Mouse (Mus musculus): ENCODE results near the gene Naa35. TPM values are rescaled to one million over a fixed set of nuclear protein-coding genes. Genes with fewer than 3 reads are reported as not detected.
A peak's percentile ranks its signal among the peaks of the same experiment; 100 is the strongest.
"Not testable (repeated sequence)": the region's sequence is repeated elsewhere in the genome, so short reads cannot be mapped to it uniquely, and the experiment has no call there.

Naa35 gene
- total RNA-seq, 4 experiments from 2014 or later, result 99.8 to 121 (median 105) TPM

DNA sequence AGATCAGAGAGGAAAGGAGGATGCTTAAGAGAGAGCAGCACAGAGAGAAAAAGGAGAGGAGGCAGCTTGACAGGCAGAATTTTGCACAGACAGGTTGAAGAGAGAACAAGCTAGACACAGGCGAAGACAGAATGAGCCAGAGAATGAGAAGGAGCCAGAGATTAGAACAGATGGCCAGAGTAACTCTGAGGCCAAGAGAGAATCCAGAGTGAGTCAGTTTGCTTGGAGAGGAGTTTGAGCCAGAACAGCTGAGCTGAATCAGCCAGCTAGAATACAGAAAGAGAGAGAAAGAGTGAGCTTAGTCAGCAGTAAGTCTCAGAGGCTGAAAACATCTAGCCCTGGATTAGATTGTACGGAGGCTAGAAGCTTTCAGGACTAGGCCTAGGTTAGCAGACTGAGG, 12.5 kb upstream of the Naa35 start:
- DNase-seq (ENCODE audit: low spot score in 2 of 2), result peak; percentile 67 to 75

DNA sequence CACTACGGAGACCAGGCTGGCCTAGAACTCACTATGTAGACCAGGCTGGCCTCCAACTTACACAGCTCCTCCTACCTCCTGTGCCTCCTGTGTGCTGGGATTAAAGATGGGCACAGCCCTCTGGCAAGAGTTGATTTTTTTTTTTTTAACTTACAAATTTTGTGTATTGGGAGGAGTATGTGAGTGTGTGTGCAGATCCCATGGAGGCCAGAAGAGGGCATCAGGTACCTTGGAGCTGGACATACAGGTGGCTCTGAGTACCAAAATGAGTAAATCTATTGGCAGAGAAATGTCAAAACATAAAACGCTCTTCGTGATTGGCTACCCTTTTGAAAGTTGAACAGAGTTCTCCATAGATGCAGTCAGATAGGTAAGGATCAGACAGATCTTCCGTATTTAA, 4.1 kb upstream of the Naa35 start:
- DNase-seq (ENCODE audit: low spot score in 2 of 2), result no peak

DNA sequence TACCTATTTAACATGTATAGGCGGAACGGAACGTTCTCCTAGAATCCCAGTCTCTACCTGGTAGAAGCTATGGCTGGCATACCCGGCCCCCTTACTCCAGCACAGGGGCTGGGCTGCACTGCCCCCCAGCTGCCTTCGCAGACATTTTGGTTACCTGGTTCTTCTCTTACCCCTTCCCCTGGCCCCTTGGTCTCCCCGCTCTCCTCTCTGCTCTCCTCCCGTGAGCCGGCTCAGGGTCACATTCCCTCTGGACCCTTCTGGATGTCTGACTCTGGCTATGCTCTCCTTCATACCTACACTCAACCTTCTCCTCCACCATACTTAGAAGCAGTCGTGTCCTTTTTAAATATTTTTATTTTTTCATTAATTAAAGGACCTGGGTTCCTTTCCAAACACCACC, 578 bp upstream of the Naa35 start:
- DNase-seq (ENCODE audit: low spot score in 2 of 2), result peak; percentile 39 to 45

DNA sequence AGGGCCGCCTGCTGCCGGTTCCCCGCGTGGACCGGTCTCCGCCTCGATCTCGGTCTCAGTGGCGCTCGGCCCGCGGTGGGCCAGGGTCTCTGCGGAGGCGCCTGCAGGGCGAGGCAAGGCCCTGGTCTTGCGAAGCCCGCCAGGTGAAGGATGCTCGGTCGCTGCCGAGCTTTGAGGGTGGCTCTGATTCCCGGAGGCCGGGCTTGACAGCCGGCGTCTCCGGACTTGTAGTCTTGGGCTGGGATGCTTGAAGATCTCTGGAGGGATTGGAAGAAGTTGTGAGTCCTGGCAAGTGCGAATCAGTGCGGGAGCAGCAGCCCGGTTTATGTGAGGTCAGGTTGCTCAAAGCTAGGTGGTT, 568 bp downstream of the Naa35 start:
- peak in 1 of 2 experiments; percentile 24 for DNase-seq (ENCODE audit: low spot score in 2 of 2)

DNA sequence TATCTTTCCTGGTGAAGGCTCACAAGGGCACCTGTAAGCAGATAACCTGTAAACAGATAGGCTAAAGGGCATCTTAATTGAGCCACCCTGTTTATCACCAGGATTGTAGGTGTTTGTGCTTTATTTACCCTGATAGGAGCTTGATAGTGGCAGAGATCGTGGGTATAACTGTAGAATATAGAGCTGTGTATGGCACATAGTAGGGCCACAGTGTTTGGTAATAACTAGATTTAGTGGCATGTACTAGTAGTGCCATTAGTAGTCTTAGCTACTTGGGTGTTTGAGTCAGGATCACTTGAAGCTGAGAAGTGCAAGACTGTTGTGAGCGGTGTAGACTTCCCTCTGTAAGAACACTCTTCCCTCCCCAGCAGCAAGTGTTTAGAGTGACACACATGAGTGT, 2.1 kb downstream of the Naa35 start:
- no peak for DNase-seq (ENCODE audit: low spot score in 2 of 2)

DNA sequence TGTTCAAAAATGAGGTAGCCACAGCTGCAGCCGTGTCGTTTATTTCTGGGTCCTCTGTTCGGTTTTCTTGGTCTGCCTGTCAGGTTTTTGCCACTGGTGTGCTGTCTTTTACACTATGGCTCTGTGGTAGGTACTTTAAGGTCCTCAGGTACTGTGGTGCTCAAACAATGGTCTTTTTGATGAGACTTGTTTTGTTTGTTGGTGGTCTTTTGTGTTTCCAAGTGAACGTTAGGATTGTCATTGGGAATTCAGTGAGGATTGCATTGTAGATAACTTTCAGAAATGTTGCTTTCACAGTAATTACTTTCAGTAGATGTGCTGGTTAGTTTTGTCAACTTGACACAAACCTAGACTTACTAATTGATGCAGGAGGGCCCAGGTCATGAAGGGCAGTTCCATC, 4.6 kb downstream of the Naa35 start:
- no peak for DNase-seq (ENCODE audit: low spot score in 2 of 2)

DNA sequence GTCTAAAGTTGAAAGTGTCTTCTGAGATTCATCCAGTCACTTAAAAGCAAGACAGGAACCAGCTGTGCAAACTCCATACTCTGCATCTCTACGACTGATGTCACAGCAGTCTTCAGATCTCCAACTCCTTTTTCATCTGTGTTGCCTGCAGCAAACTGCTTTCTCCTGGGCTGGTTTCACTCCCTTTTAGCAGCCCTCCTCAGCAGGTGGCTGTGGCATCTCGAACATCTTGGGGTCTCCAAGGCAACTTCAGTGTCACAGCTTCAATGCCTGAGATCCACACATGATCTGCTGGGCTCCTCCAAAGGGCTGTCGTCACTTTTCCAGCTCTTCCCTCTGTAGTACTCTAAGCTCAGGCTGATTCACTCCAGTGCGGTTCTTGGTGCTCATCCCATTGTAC, 5.6 kb downstream of the Naa35 start:
- DNase-seq (ENCODE audit: low spot score in 2 of 2), result no peak

DNA sequence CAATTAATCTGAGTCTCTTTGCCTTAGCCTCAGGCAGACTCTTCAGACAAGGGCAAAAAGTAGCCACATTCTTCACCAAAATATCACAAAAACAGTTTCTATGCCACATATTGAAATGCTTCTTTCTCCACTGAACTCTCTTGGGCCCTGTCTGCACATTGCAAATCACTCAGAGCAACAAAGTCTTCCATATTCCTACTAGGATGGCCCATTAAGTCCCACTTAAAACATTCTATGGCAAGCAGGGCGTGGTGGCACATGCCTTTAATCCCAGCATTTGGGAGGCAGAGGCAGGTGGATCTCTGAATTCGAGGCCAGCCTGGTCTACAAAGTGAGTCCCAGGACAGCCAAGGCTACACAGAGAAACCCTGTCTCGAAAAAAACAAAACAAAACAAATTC, 7.0 kb downstream of the Naa35 start:
- DNase-seq (ENCODE audit: low spot score in 2 of 2), result not testable (repeated sequence)

DNA sequence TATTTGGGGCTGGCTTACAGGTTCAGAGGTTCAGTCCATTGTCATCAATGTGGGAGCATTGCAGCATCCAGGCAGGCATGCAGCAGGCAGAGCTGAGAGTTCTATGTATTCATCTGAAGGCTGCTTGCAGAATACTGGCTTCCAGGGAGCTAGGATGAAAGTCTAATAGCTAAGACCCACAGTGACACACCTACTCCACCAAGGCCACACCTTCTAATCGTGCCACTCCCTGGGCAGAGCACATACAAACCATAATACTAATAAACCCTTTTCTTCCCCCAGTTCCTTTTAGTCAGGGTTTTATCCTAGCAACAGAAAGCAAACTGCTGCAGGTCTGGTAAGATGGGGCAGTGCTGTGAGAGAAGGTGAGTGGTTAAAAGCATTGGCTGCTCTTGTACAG, 7.6 kb downstream of the Naa35 start:
- DNase-seq (ENCODE audit: low spot score in 2 of 2), result no peak

DNA sequence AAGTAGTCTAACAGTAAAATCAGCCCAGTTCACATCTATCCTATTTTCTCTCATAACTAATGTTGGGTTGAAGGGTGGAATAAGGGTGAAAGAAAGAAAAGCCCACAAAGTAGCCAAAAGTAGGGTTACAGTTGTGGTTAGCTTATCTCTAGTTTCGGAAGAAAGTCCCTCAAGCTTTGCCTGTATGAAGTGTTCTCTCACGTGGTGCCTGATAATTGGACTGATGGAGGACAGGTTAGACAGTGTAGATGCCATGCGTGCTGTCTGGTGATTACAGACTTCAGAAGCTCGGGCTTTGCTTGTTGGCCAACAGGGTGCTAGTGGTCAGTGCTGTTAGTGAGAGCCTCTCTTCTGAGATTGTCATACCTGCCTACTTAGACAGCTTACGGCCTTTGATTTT, 18.0 kb downstream of the Naa35 start:
- DNase-seq (ENCODE audit: low spot score in 2 of 2), result no peak

DNA sequence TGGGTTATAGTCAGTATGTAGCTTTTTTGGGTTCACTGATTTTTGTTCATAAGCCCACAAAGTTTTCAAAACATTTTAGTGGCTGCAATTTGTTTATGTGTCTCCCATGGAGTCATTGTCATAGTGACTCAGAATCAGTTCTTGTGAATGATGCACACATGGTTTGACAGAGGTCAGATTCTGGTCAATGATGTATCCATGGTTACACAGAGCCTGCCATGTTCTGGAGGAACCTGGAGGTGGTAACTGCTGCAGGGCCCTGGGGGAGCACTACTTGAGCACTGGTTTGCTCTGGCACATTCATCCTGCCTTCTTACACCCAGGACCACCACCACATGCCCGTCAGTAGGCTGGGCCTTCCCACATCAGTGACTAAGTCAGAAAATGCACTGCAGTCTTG, 19.5 kb downstream of the Naa35 start:
- no peak for DNase-seq (ENCODE audit: low spot score in 2 of 2)

DNA sequence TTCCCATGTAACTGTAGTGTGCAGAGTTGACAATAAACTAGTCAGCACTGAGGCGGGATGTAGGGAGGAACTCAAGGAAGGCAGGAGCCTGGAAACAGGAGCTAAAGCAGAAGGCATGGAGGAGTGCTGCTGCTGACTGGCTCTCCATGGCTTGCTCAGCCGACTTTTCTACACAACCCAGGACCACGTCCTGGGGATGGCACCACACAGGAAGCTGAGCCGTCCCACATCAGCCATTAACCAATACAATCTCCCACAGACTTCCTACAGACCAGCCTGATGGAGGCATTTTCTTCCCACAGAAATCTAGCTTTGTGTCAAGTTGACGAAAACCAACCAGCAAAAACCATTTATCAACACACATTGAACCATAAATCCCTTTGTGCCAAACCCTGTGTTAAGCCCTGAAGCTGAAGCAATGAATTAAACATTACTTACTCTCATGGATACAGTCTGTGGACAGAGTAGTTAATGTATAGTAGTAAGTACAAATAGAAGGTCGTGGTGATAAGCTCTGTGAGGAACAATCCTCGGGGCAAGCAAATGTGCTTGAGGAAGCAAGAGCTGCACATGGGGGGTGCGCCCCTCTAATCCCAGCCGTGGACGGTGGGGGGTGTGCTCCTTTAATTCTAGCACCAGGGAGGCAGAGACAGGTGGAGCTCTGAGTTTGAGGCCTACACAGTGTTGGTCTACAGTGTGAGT, 20.3 kb downstream of the Naa35 start:
- no peak for DNase-seq (ENCODE audit: low spot score in 2 of 2)

DNA sequence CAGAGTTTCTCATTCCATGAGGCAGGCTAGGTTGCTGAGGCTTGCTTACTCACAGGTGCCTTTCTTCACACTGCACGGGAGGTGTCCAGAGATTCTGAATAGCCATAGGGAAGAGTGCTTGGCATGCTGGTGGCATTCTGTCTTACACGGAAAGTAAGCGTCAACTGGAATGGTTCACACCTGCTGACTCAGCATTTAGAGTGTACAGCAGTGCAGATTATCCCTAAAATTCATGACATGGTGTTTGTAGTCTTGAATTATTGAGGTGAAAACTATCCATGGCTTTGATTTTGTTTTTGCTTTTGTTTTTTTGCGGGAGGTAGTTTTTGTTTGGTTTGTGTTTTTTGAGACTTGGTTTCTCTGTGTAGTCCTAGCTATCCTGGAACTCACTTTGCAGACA, 24.8 kb downstream of the Naa35 start:
- no peak for DNase-seq (ENCODE audit: low spot score in 2 of 2)

DNA sequence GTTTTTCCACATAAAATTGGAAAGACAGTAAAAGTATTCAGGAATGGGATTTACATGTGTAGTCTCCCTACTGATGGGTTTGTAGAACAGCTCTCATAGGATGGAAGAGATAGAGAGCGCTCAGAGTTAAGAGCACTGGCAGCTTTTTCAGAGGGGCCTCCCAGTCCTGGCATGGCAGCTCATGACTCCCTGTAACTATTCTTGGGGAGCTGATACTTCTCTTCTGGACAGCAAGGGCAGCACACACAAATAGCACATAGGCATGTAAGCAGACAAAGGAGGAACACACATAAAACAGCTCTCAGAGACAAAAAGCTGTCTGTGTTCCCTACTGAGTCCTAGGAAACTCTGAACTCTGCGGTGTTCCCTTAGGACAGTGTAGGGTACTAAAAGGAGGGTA, 25.4 kb downstream of the Naa35 start:
- DNase-seq (ENCODE audit: low spot score in 2 of 2), result no peak

DNA sequence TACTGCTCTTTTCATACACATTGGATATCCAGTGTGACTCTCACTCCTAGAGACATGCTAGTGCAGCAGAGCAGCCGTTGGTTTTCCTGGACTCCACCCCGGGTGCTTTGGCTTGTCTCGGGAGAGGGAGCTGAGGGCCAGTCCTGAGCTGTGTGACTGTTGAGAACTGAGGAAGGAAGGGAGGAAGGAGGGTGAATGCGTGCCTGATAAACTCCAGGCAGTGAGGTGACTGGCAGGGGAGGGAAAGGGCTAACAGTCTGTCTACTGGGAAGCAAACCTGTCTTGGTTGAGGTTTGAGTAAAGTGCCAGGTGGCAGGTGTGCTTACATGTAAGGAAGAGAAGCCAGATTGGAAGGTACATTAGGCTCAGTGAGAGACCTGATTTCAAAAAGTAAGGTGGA, 28.8 kb downstream of the Naa35 start:
- no peak for DNase-seq (ENCODE audit: low spot score in 2 of 2)

DNA sequence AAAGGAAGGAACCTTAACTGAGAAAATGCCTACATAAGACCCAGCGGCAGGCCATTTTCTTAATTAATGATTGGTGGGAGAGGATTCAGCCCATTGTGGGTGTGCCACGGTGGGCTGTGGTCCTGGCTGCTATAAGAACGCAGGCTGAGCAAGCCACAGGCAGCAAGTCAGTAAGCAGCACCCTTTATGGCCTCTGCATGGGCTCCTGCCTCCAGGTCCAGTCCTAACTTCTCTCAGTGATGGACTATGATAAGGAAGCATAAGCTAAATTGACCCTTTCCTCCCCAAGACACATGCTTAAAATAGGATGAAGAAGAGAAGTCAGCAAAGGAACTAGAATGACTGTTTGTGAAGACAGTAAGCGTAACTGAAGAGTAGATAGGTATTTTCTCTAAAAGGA, 30.1 kb downstream of the Naa35 start:
- no peak for DNase-seq (ENCODE audit: low spot score in 2 of 2)

DNA sequence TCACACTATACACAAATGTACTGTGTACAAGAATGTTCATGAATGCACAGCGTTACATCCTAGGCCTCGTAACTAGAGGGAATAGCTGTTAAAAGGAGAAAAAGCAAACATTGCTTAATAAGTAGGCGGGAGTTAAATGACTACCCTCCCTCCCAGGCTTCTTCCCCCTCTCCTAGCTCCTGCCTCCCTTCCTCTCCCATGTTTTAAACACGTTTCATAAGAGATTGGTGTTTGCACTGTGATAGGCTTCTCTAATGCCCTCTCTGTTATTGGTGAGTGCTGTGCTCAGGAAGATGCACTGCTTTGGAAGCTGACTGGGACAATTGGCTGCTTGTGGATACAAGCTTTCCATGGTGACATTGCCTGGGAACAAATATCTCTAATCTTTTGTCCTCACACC, 30.5 kb downstream of the Naa35 start:
- DNase-seq (ENCODE audit: low spot score in 2 of 2), result no peak

DNA sequence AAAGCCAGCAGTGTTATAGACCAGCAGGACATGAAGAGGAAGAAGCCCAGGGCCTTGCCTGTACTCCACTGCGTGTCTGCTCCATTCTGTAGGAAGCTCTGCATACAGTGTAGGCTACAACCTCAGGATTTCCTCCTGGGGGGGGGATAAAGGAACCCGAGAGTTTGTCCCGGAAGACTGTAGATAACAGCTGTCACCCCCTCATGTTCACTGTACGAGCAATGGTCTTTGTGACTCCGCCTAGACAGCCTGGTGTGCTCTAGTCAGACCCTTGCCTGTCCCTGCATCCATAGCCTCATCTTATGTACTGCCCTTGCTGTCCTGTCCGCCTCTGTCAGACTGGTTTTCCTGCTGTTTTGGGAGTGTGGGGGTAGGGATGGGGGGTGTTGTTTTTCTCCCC, 33.4 kb downstream of the Naa35 start:
- no peak for DNase-seq (ENCODE audit: low spot score in 2 of 2)

DNA sequence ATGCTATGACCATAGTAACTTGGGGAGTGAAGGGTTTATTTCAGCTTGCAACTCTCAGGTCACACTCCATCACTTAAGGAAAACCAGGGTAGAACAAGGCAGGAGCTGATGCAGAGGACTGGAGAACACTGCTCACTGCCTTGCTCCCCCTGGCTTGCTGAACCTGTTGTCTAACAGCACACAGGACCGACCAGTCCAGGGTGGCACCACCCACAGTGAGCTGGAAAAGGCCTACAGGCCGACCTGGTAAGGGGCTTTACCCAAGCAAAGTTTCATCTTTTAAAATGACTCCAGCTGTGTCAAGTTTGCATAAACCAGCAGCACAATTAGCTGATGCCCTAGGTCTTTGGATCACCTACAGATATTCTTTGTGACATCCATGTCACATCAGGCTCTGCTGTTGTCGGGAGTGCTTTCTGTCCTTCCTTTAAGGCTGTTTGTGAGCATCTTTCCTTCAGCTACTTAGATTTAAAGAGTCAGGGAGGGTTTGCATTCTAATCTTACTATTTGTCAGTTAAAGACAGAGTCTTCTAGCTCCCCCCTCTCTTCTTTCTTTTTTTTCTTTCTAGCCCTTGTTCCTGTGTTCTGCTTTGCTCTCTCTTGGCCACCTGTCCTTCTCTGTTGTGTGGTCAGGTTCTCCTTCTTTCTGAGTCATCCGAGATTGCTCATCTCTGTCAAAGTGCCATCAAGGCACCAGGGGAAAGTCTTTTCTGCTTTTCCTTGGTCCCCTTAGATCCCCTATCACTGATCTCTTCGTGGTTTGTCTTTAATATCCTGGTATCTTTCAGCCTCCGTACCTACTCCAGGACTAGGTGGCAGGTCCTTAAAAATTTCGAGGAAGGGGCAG, 36.8 kb downstream of the Naa35 start:
- DNase-seq (ENCODE audit: low spot score in 2 of 2), result no peak

DNA sequence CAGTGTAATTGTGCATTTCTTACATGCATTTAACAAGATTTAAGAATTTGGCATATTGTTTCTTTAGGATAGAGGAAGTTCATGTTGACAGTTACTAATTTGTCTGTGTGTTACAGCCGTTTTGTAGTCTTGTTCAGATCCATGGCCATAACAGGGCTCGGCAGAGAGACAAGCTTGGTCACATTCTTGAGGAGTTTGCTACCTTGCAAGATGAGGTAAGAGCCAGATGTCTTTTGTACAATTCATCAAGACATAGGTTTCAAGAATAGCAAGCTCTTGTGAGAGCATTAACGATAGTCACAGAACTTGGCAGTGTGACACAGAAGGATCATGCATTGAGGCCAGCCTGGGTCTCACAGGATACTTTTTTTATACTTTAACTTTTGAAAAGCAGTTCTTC, 39.3 kb downstream of the Naa35 start:
- no peak for DNase-seq (ENCODE audit: low spot score in 2 of 2)

DNA sequence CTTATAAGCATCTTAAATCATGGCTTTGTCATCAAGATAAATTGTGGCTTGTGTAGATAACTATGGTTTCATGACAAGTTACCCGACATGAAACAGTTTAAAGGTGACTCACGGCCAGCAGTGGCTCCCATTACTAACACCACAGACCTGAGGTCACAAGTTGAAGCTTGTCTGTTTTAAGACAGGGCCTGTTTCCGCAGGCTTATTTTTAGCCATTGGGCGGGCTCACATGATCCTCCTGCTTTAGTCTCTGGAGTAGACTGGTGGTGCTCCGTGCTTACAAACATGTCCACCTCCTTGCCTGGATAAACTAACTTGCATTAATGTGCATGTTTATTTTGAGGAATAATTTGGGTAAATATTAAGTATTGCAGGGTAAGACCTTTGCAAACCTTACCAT, 39.8 kb downstream of the Naa35 start:
- DNase-seq (ENCODE audit: low spot score in 2 of 2), result no peak

DNA sequence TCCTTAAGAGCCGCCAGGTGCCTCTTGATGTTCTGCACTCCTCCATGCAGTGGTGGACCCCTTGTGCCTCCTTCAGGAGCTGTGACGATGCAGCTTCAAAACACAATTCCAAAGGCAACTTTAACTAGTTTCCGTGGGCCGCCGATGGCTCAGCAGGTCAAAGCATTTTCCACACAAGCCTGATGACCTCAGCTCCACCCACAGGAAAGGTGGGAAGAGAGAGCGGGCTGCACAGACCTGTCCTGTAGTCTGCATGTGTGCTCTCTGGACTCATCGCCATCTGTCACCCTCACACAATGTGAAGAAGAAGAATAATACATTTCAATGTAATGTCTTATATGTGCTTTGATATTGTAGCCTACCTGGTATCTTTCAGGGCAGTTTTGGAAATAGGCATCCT, 41.7 kb downstream of the Naa35 start:
- no peak for DNase-seq (ENCODE audit: low spot score in 2 of 2)

DNA sequence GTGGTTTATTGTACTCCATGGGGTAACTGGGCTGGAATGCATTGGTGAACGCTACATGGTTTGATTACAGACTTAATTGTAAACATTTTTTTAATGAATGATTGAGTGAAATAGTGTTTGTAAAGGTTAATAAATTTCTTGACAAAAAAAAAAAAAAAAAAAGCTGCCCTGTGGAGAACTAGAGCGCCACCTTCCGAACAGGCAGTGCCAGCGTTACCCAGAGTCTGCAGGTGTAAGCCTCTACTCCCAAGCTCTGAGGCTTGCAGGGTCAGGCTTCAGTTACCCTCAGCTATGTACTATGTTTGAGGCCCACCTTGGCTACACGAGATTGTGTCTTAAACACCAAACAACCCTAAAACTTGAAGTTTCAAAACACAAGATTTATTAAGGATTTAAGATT, 49.6 kb downstream of the Naa35 start:
- DNase-seq (ENCODE audit: low spot score in 2 of 2), result no peak
